Mouse (Mus musculus) ES-Bruce4 (cell line): ENCODE data around the gene Capn13.

ENCODE experiments used
- EP300 ChIP-seq: IDR thresholded peaks from 2 replicates; pipeline ENCODE4 v1.6.1; 2011; ENCODE audit warnings: low read depth, low read length; ENCODE audit not compliant: insufficient read depth
- POLR2A ChIP-seq: IDR thresholded peaks from one replicate; pipeline ENCODE4 v1.8.1; 2011; ENCODE audit warnings: low read length; ENCODE audit not compliant: insufficient read depth

GRCm38 (mm10) chr17:73301258-73302050 is 99.2 kb downstream of the Capn13 start:
- TF ChIP-seq POLR2A (no peak), EP300 (no peak)
